Mouse (Mus musculus): ENCODE measurements around the gene Ccdc130.

Ccdc130 gene

GRCm38 (mm10) chr8:84236998-84237473, 33.1 kb downstream of the Ccdc130 start, which contains the start of gene Zswim4:
Gene Zswim4 (minus strand): TSS chr8:84237055.
- DNase-seq: peak; percentile 98

- DNase-seq: peak; percentile 56
Observed at GRCm38 (mm10) chr8:84236410-84236997, 33.7 kb downstream of the Ccdc130 start.

- no peak for DNase-seq
Observed at GRCm38 (mm10) chr8:84235746-84236409, 34.3 kb downstream of the Ccdc130 start.

GRCm38 (mm10) chr8:84233055-84233454, 37.1 kb downstream of the Ccdc130 start:
- no peak for DNase-seq

- DNase-seq: peak; percentile 32
Observed at GRCm38 (mm10) chr8:84230735-84231134, 39.4 kb downstream of the Ccdc130 start.

GRCm38 (mm10) chr8:84223322-84224029, 46.7 kb downstream of the Ccdc130 start:
- DNase-seq: no peak

GRCm38 (mm10) chr8:84222566-84223165, 47.5 kb downstream of the Ccdc130 start:
- DNase-seq: no peak

GRCm38 (mm10) chr8:84220105-84220504, 50.1 kb downstream of the Ccdc130 start:
- DNase-seq: no peak

GRCm38 (mm10) chr8:84218143-84218542, 52.0 kb downstream of the Ccdc130 start:
- DNase-seq: no peak

- no peak for DNase-seq
Observed at GRCm38 (mm10) chr8:84217206-84217605, 53.0 kb downstream of the Ccdc130 start.

- DNase-seq: no peak
Observed at GRCm38 (mm10) chr8:84213277-84213676, 56.9 kb downstream of the Ccdc130 start.

GRCm38 (mm10) chr8:84211881-84212563, 58.2 kb downstream of the Ccdc130 start:
- no peak for DNase-seq

GRCm38 (mm10) chr8:84211202-84211601, 59.0 kb downstream of the Ccdc130 start:
- no peak for DNase-seq

- peak; percentile 92 for DNase-seq
Observed at GRCm38 (mm10) chr8:84210167-84210791, 59.9 kb downstream of the Ccdc130 start.

GRCm38 (mm10) chr8:84208381-84209380, 61.5 kb downstream of the Ccdc130 start:
- peak; percentile 74 for DNase-seq

- peak; percentile 85 for DNase-seq
Observed at GRCm38 (mm10) chr8:84207811-84208210, 62.4 kb downstream of the Ccdc130 start.
